Mouse (Mus musculus) E14TG2a.4 (cell line): ENCODE measurements around the gene Ephx3.
"Not testable (repeated sequence)": the region's sequence is repeated elsewhere in the genome, so short reads cannot be mapped to it uniquely, and the experiment has no call there.

ENCODE experiments used
- CTCF ChIP-seq: conservative IDR thresholded peaks from 2 replicates; pipeline ENCODE4 v1.5.1; 2014; ENCODE audit warnings: low read length
- POU5F1 ChIP-seq: IDR thresholded peaks from 2 replicates; pipeline ENCODE4 v1.6.1; 2014; ENCODE audit warnings: low read length, borderline replicate concordance

GRCm38 (mm10) chr17:32211554-32211953 lies 22.2 kb upstream of the Ephx3 start:
- not testable (repeated sequence) for TF ChIP-seq CTCF, POU5F1
